Mouse (Mus musculus) limb, embryonic 11.5 days (tissue): Measurements from ENCODE around the gene Svs5. TPM values are rescaled to one million over a fixed set of nuclear protein-coding genes. Genes with fewer than 3 reads are reported as not detected.
"Not testable (repeated sequence)": the region's sequence is repeated elsewhere in the genome, so short reads cannot be mapped to it uniquely, and the experiment has no call there.

Source experiments
- ATAC-seq: fragments of 200-750 bp; cut with Nextera tagmentation; 2 replicates; pipeline ENCODE4 v1.8.0; 2017; ENCODE audit warnings: low read depth; ENCODE audit not compliant: insufficient number of reproducible peaks, low FRiP score, low TSS enrichment
- DNase-seq: peaks from one replicate; pipeline ENCODE4 v3.0.0-alpha.2; 2015; ENCODE audit warnings: low spot score
- H3K27ac ChIP-seq: fragments of 300-500 bp; sonication (generic); replicated peaks from 2 replicates; pipeline ENCODE4 v1.5.1; 2014; ENCODE audit warnings: low read depth, mild to moderate bottlenecking, low read length
- H3K27me3 ChIP-seq: fragments of 300-500 bp; sonication (generic); 2 replicates; pipeline ENCODE4 v1.6.1; 2014; ENCODE audit warnings: mild to moderate bottlenecking, low read length, mixed read lengths; ENCODE audit not compliant: control insufficient read depth, insufficient read depth
- H3K36me3 ChIP-seq: fragments of 300-500 bp; sonication (generic); 2 replicates; pipeline ENCODE4 v1.6.1; 2014; ENCODE audit warnings: mild to moderate bottlenecking, low read length, moderate library complexity, mixed read lengths; ENCODE audit not compliant: control insufficient read depth, insufficient read depth
- H3K4me1 ChIP-seq: fragments of 300-500 bp; sonication (generic); 2 replicates; pipeline ENCODE4 v1.6.1; 2014; ENCODE audit warnings: low read length, mixed read lengths; ENCODE audit not compliant: control insufficient read depth, insufficient read depth
- H3K4me2 ChIP-seq: fragments of 300-500 bp; sonication (generic); 2 replicates; pipeline ENCODE4 v1.6.1; 2014; ENCODE audit warnings: low read depth, mild to moderate bottlenecking, moderate library complexity; ENCODE audit not compliant: severe bottlenecking
- H3K4me3 ChIP-seq: fragments of 300-500 bp; sonication (generic); 2 replicates; pipeline ENCODE4 v1.5.1; 2014; ENCODE audit warnings: low read depth, low read length
- H3K9ac ChIP-seq: fragments of 300-500 bp; sonication (generic); 2 replicates; pipeline ENCODE4 v1.6.1; 2014; ENCODE audit warnings: mild to moderate bottlenecking, low read length
- H3K9me3 ChIP-seq: fragments of 300-500 bp; sonication (generic); 2 replicates; pipeline ENCODE4 v1.6.1; 2016; ENCODE audit warnings: low read length; ENCODE audit not compliant: control insufficient read depth
- WGBS: fragments of 180-500 bp; shearing (Covaris S2); extraction: QIAGEN DNeasy Blood & Tissue Kit; methylation state at CpG from one replicate; pipeline ENCODE4 v1.1.7; 2014; 5-methylcytosine and 5-hydroxymethylcytosine counted together
- polyA plus RNA-seq: library from polyadenylated mRNA; unstranded; fragments of >200 nt; fragmentation: Nextera tagmentation; extraction: Ambion mirVana; gene quantifications from 2 replicates; pipeline ENCODE4 v1.2.1, GENCODE M21; 2014

The Svs5 gene
- not detected in 2 replicates for polyA plus RNA-seq

- ATAC-seq = not testable (repeated sequence)
- 73% methylated on average over 3 of the region's 3 CpGs for WGBS
Observed at GRCm38 (mm10) chr2:164332440-164332839, at the start of gene Svs5. Svs5 (plus strand) TSS chr2:164332740.

DNA sequence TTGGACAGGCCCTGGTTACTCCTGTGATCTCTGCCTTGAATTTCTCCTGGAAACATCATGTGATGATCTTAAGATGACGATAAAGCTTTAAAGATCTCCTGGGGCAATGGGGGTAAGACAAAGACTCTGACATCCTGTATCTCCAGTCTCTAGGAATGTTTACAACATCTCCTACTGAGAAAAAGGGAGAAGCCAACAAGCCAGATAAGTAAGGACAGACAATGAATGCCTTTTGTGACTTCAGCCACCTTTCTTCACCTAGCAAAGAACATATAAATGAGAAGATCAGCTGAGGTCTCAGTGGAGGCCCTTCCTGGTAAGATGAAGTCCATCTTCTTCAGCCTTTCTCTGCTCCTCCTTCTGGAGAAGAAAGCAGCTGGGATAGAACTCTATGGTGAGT, 43.6 kb upstream of the Svs5 start, which contains the start of gene Svs3a:
TSS of gene Svs3a (plus strand) at position 301 of the 400 bp plus-strand sequence.
- not testable (repeated sequence) for H3K9ac ChIP-seq, H3K9me3 ChIP-seq, H3K27me3 ChIP-seq, H3K4me2 ChIP-seq, H3K4me3 ChIP-seq, ATAC-seq, DNase-seq, H3K27ac ChIP-seq, H3K4me1 ChIP-seq, H3K36me3 ChIP-seq
- 88% methylated on average over 1 of the region's 1 CpGs for WGBS

More at GRCm38 (mm10) chr2:164332440-164332839, at the start of gene Svs5:
- H3K4me1 ChIP-seq, H3K27me3 ChIP-seq, H3K9me3 ChIP-seq, H3K36me3 ChIP-seq, DNase-seq, H3K4me2 ChIP-seq, H3K4me3 ChIP-seq, H3K9ac ChIP-seq, H3K27ac ChIP-seq: not testable (repeated sequence)

DNA sequence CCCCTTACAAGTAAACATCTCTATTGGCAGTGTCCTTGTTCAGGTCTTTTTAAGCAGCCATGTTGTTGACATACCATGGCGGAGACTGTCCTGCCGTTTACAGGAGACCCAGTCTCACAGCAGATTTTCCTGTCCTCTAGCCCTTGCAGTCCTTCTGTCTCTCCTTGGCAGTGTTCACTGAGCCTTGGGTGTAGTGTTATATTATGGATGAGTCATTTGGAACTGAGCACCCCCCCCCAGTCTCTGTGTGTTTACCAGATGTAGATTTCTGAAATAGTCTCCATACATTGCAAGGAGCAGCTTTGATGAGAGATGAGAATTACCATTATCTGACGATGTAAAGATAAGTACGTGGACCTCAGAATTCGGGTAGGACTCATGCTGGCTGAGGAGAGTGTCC, 19.9 kb upstream of the Svs5 start:
- Histone ChIP-seq H3K4me2 (no peak overlapping the region), H3K4me3 (no peak overlapping the region), H3K9ac (no peak overlapping the region), H3K27ac (no peak overlapping the region), H3K9me3 (no peaks in the 10 kb centered on the region), H3K4me1 (no peaks in the 10 kb centered on the region), H3K36me3 (no peaks in the 10 kb centered on the region), H3K27me3 (no peaks in the 10 kb centered on the region)
- DNase-seq (no peak), ATAC-seq (no peak)
- 88% methylated on average over 5 of the region's 5 CpGs for WGBS

DNA sequence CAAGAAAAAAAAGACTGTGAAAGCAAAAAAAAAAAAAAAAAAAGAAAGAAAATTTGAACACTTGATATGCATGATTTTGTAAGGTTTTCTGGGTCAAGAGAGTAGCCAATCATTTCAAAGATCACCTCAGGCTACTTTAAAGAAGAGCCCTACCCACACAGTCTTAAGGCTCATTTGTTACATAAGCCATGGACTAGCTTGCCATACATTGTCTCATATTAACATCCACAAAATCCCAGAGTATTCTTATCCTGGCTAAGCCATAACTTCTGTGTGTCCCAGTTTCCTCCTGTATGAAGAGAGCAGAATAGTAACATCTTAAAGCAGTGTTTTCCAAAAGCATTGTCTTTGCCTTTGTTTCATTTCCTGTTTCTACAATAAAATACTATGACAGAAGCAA, 17.1 kb upstream of the Svs5 start:
- ATAC-seq, DNase-seq, H3K4me1 ChIP-seq, H3K36me3 ChIP-seq, H3K27me3 ChIP-seq, H3K9me3 ChIP-seq, H3K9ac ChIP-seq, H3K4me3 ChIP-seq, H3K27ac ChIP-seq, H3K4me2 ChIP-seq: not testable (repeated sequence)

- H3K27me3 ChIP-seq, ATAC-seq, H3K27ac ChIP-seq, DNase-seq, H3K36me3 ChIP-seq, H3K4me2 ChIP-seq, H3K9me3 ChIP-seq, H3K4me3 ChIP-seq, H3K9ac ChIP-seq, H3K4me1 ChIP-seq: not testable (repeated sequence)
- 88% methylated on average over 1 of the region's 1 CpGs for WGBS
Observed at GRCm38 (mm10) chr2:164316451-164316850, 16.1 kb upstream of the Svs5 start, which contains the start of gene Svs6. Svs6 (plus strand) TSS chr2:164316751.

DNA sequence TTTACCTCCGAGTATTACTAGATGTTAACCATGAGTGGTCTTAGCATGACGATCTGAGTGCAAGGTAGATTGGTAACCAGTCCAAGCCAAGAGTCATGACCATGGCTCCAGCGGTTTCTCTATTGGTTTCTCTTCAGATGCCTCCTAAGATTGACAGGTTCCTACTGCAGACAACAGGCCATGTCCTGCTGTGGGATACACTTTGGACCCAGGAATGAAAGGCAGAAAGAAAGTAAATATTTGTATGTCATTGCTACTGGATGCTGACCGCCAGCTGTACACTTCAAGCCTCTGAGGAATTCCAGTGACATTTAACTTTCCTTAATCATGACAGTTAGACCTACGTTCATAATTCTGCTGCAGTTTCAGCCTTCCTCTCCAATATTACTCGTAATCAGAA, 11.6 kb upstream of the Svs5 start:
- Histone ChIP-seq H3K27me3 (no peaks in the 10 kb centered on the region), H3K27ac (no peak overlapping the region), H3K4me3 (no peak overlapping the region), H3K4me1 (no peaks in the 10 kb centered on the region), H3K9me3 (no peaks in the 10 kb centered on the region), H3K9ac (no peak overlapping the region), H3K4me2 (no peak overlapping the region), H3K36me3 (no peaks in the 10 kb centered on the region)
- DNase-seq (no peak), ATAC-seq (no peak)
- WGBS = 91% methylated on average over 6 of the region's 6 CpGs

GRCm38 (mm10) chr2:164343732-164344131, 11.2 kb downstream of the Svs5 start:
- not testable (repeated sequence) for H3K4me3 ChIP-seq, H3K9me3 ChIP-seq, ATAC-seq, DNase-seq, H3K4me1 ChIP-seq, H3K9ac ChIP-seq, H3K27ac ChIP-seq, H3K36me3 ChIP-seq, H3K27me3 ChIP-seq, H3K4me2 ChIP-seq
- WGBS = 86% methylated on average over 1 of the region's 1 CpGs

DNA sequence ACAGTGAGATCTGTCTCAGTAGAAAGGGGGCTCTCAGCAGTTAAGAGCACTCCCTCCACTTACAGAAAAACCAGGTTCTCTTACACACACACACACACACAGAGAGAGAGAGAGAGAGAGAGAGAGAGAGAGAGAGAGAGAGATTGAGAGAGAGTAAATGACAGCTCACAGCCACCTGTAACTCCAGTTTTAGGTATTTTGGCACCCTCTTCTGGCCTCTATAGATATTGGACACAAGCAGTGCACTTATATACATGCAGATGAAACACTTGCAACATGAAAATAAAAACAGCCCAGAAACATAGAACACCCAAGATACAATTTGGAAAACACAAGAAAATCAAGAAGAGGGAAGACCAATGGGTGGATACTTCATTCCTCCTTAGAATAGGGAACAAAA, 15.2 kb downstream of the Svs5 start:
- ATAC-seq, H3K9me3 ChIP-seq, DNase-seq: not testable (repeated sequence)

DNA sequence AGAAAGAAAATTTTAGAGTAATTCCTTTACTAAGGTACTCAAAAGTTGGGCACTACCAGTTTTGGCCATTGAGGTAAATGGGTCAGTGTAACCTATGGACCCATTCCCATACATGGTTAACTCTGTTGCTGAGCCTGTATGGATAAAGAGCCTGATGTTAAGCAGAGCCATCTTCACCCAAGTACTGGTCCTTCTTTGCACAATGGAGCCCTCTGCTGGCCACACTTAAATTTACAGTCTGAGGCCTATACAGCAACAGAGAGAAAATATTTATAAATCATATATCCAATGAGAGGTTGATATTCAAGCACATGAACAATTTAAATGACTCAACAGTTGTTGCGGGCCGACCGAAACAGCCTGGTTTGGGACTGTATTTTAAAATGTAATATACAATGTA, 16.4 kb downstream of the Svs5 start:
- no peaks in the 10 kb centered on the region for H3K36me3 ChIP-seq
- H3K27me3 ChIP-seq = no peaks in the 10 kb centered on the region
- no peaks in the 10 kb centered on the region for H3K4me1 ChIP-seq
- no peak overlapping the region for H3K9ac ChIP-seq
- no peak overlapping the region for H3K4me2 ChIP-seq
- 91% methylated on average over 3 of the region's 3 CpGs for WGBS
- H3K27ac ChIP-seq = no peak overlapping the region
- DNase-seq (peak; percentile 61), ATAC-seq (no peak)
- H3K4me3 ChIP-seq = no peak overlapping the region
- no peaks in the 10 kb centered on the region for H3K9me3 ChIP-seq

More for the DNA sequence above, 15.2 kb downstream of the Svs5 start:
- H3K27ac ChIP-seq, H3K36me3 ChIP-seq, H3K27me3 ChIP-seq, H3K4me3 ChIP-seq, H3K4me1 ChIP-seq, H3K4me2 ChIP-seq, H3K9ac ChIP-seq: not testable (repeated sequence)
